Mouse (Mus musculus): ENCODE data around the gene Tpd52l2. TPM values are rescaled to one million over a fixed set of nuclear protein-coding genes. Genes with fewer than 3 reads are reported as not detected.
A peak's percentile ranks its signal among the peaks of the same experiment; 100 is the strongest.

Tpd52l2 gene
- 35.2 and 41.5 TPM in 2 replicates for polyA plus RNA-seq (2012; rRNA removed)

DNA sequence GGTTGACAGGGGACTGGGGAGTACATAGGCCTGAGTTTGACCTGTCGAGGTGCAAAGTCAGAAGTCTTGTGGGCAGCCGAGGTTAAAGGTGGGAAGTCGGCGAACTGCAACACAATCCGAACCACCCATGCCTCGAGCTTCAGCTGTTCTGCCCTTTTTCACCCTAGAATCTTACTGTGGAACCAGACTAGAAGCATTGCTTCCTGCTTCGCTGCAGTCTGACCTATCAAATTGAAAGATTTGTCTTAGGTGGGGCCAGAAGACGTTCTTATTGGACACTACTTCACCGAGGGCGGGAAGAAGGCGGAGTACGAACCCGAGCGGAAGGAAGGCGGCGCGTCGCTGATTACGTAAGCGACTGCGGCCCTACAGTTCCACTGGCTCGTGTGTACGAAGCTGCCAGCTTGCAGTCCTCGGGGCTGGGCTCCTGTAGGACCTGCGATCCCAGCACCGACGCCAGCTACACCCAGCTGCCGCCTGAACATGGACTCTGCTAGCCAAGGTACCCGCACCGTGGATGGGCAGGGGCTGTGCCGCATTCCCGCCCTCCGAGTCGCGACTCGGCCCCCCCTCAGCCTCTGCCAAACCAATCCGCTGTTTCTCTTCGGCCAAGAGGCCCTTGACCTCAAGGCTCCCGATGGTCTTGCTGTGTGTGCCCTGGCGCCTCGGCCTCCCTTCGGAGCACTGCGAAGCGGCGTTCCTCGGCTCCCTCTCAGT, at the start of gene Tpd52l2:
Gene Tpd52l2 (plus strand): TSS at position 312 of the 717 bp plus-strand sequence.
- Histone ChIP-seq H3K4me3 (ENCODE audit: insufficient read depth, low read depth, low read length) (peak within 1 kb of the TSS; percentile 90), H3K4me1 (ENCODE audit: control insufficient read depth, insufficient read depth, low read length) (no peaks in the 10 kb centered on the region), H3K27me3 (replicated peaks; ENCODE audit: control insufficient read depth, insufficient read depth, low read length) (no peaks in the 10 kb centered on the region), H3K36me3 (ENCODE audit: control insufficient read depth, insufficient read depth, low read length) (peaks cover 4% of the 10 kb centered on the region; the same call in 1 of the 2 replicates), H3K27ac (ENCODE audit: insufficient read depth, low read depth, low read length) (peak within 1 kb of the TSS; percentile 91)
- WGBS: under 1% methylated on average over 46 of the region's 46 CpGs
- peak; percentile 98 for DNase-seq
- TF ChIP-seq POLR2A (IDR thresholded peaks at IDR 0.05; ENCODE audit: low read depth, low read length) (peak; percentile 80), CTCF (conservative IDR thresholded peaks at IDR 0.05; ENCODE audit: insufficient read depth, insufficient read length, low read depth, low read length) (no peak)

- Histone ChIP-seq H3K27ac (ENCODE audit: insufficient read depth, low read depth, low read length) (no peak overlapping the region), H3K4me3 (ENCODE audit: insufficient read depth, low read depth, low read length) (no peak overlapping the region), H3K27me3 (replicated peaks; ENCODE audit: control insufficient read depth, insufficient read depth, low read length) (no peaks in the 10 kb centered on the region), H3K4me1 (ENCODE audit: control insufficient read depth, insufficient read depth, low read length) (peaks cover 2% of the 10 kb centered on the region; the same call in 1 of the 2 replicates), H3K36me3 (ENCODE audit: control insufficient read depth, insufficient read depth, low read length) (no peaks in the 10 kb centered on the region)
- WGBS: 77% methylated on average over 4 of the region's 4 CpGs
- no peak for DNase-seq
- TF ChIP-seq CTCF (conservative IDR thresholded peaks at IDR 0.05; ENCODE audit: insufficient read depth, insufficient read length, low read depth, low read length): no peak
- TF ChIP-seq POLR2A (IDR thresholded peaks at IDR 0.05; ENCODE audit: low read depth, low read length): no peak
These were observed 44.8 kb upstream of the Tpd52l2 start for GRCm38 (mm10) chr2:181452181-181452580.

- 86% methylated on average over 1 of the region's 1 CpGs for WGBS
- no peaks in the 10 kb centered on the region for H3K36me3 ChIP-seq (ENCODE audit: control insufficient read depth, insufficient read depth, low read length)
- no peak overlapping the region for H3K27ac ChIP-seq (ENCODE audit: insufficient read depth, low read depth, low read length)
- TF ChIP-seq CTCF (conservative IDR thresholded peaks at IDR 0.05; ENCODE audit: insufficient read depth, insufficient read length, low read depth, low read length): 0 out of 2 replicates have a peak, but pooled peaks have one; percentile 11
- TF ChIP-seq POLR2A (IDR thresholded peaks at IDR 0.05; ENCODE audit: low read depth, low read length): no peak
- peaks cover 2% of the 10 kb centered on the region; the same call in 1 of the 2 replicates for H3K4me1 ChIP-seq (ENCODE audit: control insufficient read depth, insufficient read depth, low read length)
- H3K27me3 ChIP-seq (replicated peaks; ENCODE audit: control insufficient read depth, insufficient read depth, low read length): no peaks in the 10 kb centered on the region
- no peak for DNase-seq
- H3K4me3 ChIP-seq (ENCODE audit: insufficient read depth, low read depth, low read length): no peak overlapping the region
These were observed 43.7 kb upstream of the Tpd52l2 start for GRCm38 (mm10) chr2:181453274-181453673.

DNA sequence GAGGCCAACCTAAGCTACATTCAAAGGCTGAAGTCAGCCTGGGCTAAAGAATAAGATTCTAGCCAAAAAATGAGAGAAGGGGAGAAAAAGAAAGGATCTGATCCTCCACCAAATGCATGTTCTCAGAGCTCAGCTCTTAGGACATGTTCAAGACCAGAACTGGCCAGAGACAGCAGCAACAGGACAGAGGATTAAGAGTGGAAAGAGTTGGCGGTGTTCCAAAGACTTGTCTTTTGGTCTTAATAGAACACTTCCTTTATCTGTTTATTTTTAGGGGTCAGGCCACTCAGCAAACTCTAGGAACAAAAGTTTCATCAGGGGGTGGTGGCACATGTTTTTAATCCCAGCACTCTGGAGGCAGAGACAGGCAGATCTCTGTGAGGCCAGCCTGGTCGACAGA, 41.0 kb upstream of the Tpd52l2 start:
- Histone ChIP-seq H3K27ac (ENCODE audit: insufficient read depth, low read depth, low read length) (peak overlapping the region; percentile 45; the same call in 1 of the 2 replicates), H3K4me3 (ENCODE audit: insufficient read depth, low read depth, low read length) (no peak overlapping the region), H3K36me3 (ENCODE audit: control insufficient read depth, insufficient read depth, low read length) (no peaks in the 10 kb centered on the region), H3K27me3 (replicated peaks; ENCODE audit: control insufficient read depth, insufficient read depth, low read length) (no peaks in the 10 kb centered on the region), H3K4me1 (ENCODE audit: control insufficient read depth, insufficient read depth, low read length) (peaks cover 2% of the 10 kb centered on the region; the same call in 1 of the 2 replicates)
- TF ChIP-seq POLR2A (IDR thresholded peaks at IDR 0.05; ENCODE audit: low read depth, low read length): no peak
- TF ChIP-seq CTCF (conservative IDR thresholded peaks at IDR 0.05; ENCODE audit: insufficient read depth, insufficient read length, low read depth, low read length): no peak
- DNase-seq: peak; percentile 76
- 85% methylated on average over 2 of the region's 2 CpGs for WGBS

DNA sequence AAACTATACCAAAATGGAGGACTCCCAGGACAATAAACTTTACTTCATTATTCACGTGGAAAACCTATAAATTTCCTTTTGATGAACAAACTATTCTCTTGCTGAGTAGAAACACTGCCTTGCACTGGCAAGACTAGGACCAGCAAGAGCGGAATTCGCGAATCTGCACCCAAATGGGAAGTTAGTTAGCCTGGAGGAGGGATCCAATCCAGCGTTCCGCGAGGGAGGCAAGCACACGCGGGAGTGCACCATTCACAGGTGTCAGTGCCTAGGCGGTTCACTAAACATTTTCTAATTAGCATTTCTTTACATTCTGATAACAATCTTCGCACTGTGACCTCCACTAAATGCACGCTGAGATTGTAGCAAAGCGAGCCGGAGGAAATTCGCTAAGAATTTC, 39.1 kb upstream of the Tpd52l2 start:
- Histone ChIP-seq H3K36me3 (ENCODE audit: control insufficient read depth, insufficient read depth, low read length) (no peaks in the 10 kb centered on the region), H3K4me3 (ENCODE audit: insufficient read depth, low read depth, low read length) (peak overlapping the region; percentile 95), H3K27ac (ENCODE audit: insufficient read depth, low read depth, low read length) (no peak overlapping the region), H3K4me1 (ENCODE audit: control insufficient read depth, insufficient read depth, low read length) (no peaks in the 10 kb centered on the region), H3K27me3 (replicated peaks; ENCODE audit: control insufficient read depth, insufficient read depth, low read length) (no peaks in the 10 kb centered on the region)
- WGBS: 8% methylated on average over 15 of the region's 15 CpGs
- no peak for TF ChIP-seq POLR2A (IDR thresholded peaks at IDR 0.05; ENCODE audit: low read depth, low read length)
- TF ChIP-seq CTCF (conservative IDR thresholded peaks at IDR 0.05; ENCODE audit: insufficient read depth, insufficient read length, low read depth, low read length): no peak
- DNase-seq: peak; percentile 38

DNA sequence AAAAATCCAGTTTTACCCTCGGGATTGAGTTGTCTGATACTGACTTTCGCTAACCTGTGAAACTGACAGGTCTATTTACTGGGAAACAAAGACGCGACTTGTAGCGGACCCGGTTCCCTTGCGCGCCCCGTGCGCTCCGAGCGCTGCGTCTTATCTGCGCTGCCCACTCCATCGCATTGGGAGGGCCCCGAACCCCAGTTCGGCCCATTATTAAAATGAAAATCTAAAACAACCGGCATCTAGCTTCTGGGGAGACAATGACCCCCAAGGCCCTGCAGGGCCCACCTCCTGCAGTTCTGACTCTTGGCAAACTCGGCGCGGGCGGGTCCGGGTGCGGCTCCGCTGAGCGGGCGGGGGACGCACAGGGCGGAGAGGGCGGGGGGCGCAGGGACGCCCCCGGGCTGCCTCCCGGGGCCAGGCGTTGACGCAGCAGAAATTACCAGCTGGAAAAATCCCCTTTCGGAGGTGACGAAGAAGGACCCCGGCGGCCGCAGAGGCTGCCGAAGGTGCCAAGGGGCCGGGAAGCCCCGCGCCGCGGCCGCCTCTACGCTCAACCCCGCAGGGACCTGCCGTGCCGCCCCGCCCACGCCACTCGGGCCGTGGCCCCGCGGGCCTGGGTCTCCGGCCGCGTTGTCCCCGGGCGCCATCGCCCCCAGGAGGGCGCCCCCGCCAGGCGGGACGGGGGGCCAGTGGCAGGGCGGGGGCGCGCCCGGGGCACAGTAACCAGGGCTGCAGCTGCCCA, 38.4 kb upstream of the Tpd52l2 start:
- peak overlapping the region; percentile 95 for H3K4me3 ChIP-seq (ENCODE audit: insufficient read depth, low read depth, low read length)
- TF ChIP-seq POLR2A (IDR thresholded peaks at IDR 0.05; ENCODE audit: low read depth, low read length) (no peak), CTCF (conservative IDR thresholded peaks at IDR 0.05; ENCODE audit: insufficient read depth, insufficient read length, low read depth, low read length) (no peak)
- no peaks in the 10 kb centered on the region for H3K4me1 ChIP-seq (ENCODE audit: control insufficient read depth, insufficient read depth, low read length)
- no peaks in the 10 kb centered on the region for H3K27me3 ChIP-seq (replicated peaks; ENCODE audit: control insufficient read depth, insufficient read depth, low read length)
- no peaks in the 10 kb centered on the region for H3K36me3 ChIP-seq (ENCODE audit: control insufficient read depth, insufficient read depth, low read length)
- peak overlapping the region; percentile 57 for H3K27ac ChIP-seq (ENCODE audit: insufficient read depth, low read depth, low read length)
- DNase-seq: peak; percentile 43
- under 1% methylated on average over 70 of the region's 72 CpGs for WGBS

GRCm38 (mm10) chr2:181459153-181459672, 37.7 kb upstream of the Tpd52l2 start, which contains the start of gene Zbtb46:
Gene Zbtb46 (minus strand): TSS chr2:181459426.
- Histone ChIP-seq H3K27ac (ENCODE audit: insufficient read depth, low read depth, low read length) (peak within 1 kb of the TSS; percentile 96), H3K4me1 (ENCODE audit: control insufficient read depth, insufficient read depth, low read length) (no peaks in the 10 kb centered on the region)

More at GRCm38 (mm10) chr2:181459153-181459672, 37.7 kb upstream of the Tpd52l2 start, which contains the start of gene Zbtb46:
- WGBS: 2% methylated on average over 82 of the region's 83 CpGs
- Histone ChIP-seq H3K27me3 (replicated peaks; ENCODE audit: control insufficient read depth, insufficient read depth, low read length) (no peaks in the 10 kb centered on the region), H3K4me3 (ENCODE audit: insufficient read depth, low read depth, low read length) (peak within 1 kb of the TSS; percentile 97), H3K36me3 (ENCODE audit: control insufficient read depth, insufficient read depth, low read length) (no peaks in the 10 kb centered on the region)
- TF ChIP-seq POLR2A (IDR thresholded peaks at IDR 0.05; ENCODE audit: low read depth, low read length): peak; percentile 20
- TF ChIP-seq CTCF (conservative IDR thresholded peaks at IDR 0.05; ENCODE audit: insufficient read depth, insufficient read length, low read depth, low read length): no peak
- DNase-seq: peak; percentile 93

All from kidney, adult 2 months (tissue).